Mouse (Mus musculus) adrenal gland, adult 8-10 months (tissue): ENCODE measurements around the gene Gabrq. TPM values are rescaled to one million over a fixed set of nuclear protein-coding genes. Genes with fewer than 3 reads are reported as not detected.
A peak's percentile ranks its signal among the peaks of the same experiment; 100 is the strongest.

ENCODE experiments used
- DNase-seq: peaks from one replicate; pipeline ENCODE4 v3.0.0; 2022
- total RNA-seq, 4 experiments: library from RNA; stranded (reverse); gene quantifications; 2 replicates each; pipeline ENCODE4 v1.2.4; 2022

The Gabrq gene
- total RNA-seq = under 1 TPM in 3 of 4 experiments, not detected in 1; 0.12 to 0.15 (median 0.13) TPM

DNA sequence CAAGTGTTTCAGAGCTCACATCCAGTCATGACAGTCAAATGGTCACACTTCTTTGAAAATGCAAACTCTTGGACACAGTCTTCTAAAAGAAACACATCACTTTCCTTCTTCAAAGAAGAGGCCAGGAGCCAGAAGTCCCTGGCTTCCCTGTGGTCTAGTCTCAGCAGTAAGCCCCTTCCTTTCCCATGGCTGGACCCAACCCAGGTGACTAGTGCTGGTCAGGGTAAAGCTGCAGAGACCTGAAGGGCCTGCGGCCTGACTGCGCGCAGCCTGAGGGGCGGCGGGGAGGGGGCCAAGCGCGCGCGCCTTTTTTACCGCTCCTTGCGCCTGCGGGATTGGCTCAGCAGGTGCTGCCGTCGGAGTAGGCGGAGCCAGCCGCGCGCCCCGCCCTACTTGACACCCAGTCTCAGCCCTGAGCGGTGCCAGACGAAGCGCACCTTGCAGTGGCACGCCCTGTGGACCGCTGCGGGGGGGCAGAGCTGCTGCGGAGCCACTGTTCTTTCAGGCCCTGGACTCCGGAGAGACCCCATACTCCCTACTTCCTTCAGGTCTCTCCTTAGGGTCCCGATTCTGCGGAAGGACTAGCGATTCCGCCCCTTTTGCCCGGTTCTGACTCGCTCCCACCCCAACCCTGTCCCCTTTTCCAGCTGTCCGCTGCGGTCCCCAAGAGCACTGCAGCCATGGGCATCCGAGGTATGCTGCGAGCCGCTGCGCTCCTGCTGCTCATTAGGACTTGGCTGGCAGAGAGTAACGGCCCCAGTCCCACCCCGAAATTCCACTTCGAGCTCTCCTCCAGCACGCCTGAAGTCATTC lies at the start of gene Gabrq:
Gene Gabrq (plus strand): TSS at position 403 of the 813 bp plus-strand sequence.
- no peak for DNase-seq

- DNase-seq = no peak
These were observed 36.0 kb upstream of the Gabrq start for GRCm38 (mm10) chrX:72788773-72789557.

- DNase-seq = no peak
These were observed 35.5 kb upstream of the Gabrq start for GRCm38 (mm10) chrX:72789558-72789871.

DNA sequence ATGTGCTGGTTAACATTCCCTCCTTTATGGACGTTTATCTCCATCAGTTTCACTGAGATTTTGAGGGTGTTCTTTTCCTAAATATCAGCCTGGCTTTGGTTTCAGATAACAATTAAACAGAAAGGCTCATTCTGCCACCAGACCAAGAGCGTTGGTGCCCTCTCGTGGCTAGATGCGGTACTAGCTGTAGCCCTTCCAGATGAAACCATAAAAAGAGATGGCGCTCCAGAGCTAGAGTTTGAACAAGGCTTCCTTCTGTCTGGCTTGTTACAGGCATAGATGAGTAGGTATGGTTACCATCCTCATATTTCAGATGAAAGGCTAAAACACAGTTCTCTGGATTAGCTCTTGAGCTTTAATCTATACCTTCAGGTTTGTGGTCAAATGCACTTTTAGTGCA lies 5.4 kb upstream of the Gabrq start:
- peak; percentile 15 for DNase-seq

GRCm38 (mm10) chrX:72823310-72823709 lies 1.7 kb upstream of the Gabrq start:
- DNase-seq = no peak

- DNase-seq = no peak
These were observed 569 bp downstream of the Gabrq start for GRCm38 (mm10) chrX:72825589-72825905.

Other genes starting within 250 kb of the Gabrq start
- 1 to 10 TPM in 3 of 4 experiments, under 1 TPM in 1; 0.77 to 4.1 (median 1.5) TPM for gene Gabra3, start 168.3 kb upstream of the Gabrq start, total RNA-seq
- 10 to 100 TPM; 46.3 to 58.9 (median 52.7) TPM for gene Cetn2, start 93.2 kb downstream of the Gabrq start, total RNA-seq
- gene Nsdhl, start 93.4 kb downstream of the Gabrq start, total RNA-seq = 10 to 100 TPM; 28.4 to 40.3 (median 31.8) TPM
- 1 to 10 TPM; 1.6 to 3.2 (median 2.2) TPM for gene Zfp185, start 162.2 kb downstream of the Gabrq start, total RNA-seq
- gene Pnma5, start 211.9 kb downstream of the Gabrq start, total RNA-seq = under 1 TPM; 0.18 to 0.51 (median 0.42) TPM
- gene Pnma3, start 239.6 kb downstream of the Gabrq start, total RNA-seq = under 1 TPM; 0.20 to 1.00 (median 0.65) TPM